Mouse (Mus musculus): Measurements from ENCODE around the gene Cisd2. TPM values are rescaled to one million over a fixed set of nuclear protein-coding genes. Genes with fewer than 3 reads are reported as not detected.

Gene Cisd2
- polyA plus RNA-seq, 1 experiment from 2014 or later, result 36.4 TPM

- under 1% methylated on average over 56 of the region's 56 CpGs for WGBS (ENCODE audit: insufficient replicate concordance)
- peak; percentile 82 for ATAC-seq (ENCODE audit: low read depth)
- 0 out of 2 replicates have a peak, but pooled peaks cover 6% of the 10 kb centered on the region for H3K36me3 ChIP-seq
- no peaks in the 10 kb centered on the region for H3K9me3 ChIP-seq (replicated peaks)
- peaks cover 25% of the 10 kb centered on the region for H3K4me1 ChIP-seq (replicated peaks)
- peak within 1 kb of the TSS; percentile 98 for H3K9ac ChIP-seq
- H3K4me3 ChIP-seq (replicated peaks), result peak within 1 kb of the TSS; percentile 91
- peak; percentile 97 for DNase-seq
- H3K27me3 ChIP-seq, result no peaks in the 10 kb centered on the region
- H3K27ac ChIP-seq, result peak within 1 kb of the TSS; percentile 99
- peak within 1 kb of the TSS; percentile 85 for H3K4me2 ChIP-seq
Observed at GRCm38 (mm10) chr3:135437758-135438495, 14.2 kb upstream of the Cisd2 start, which contains the start of gene Ube2d3. Gene Ube2d3, plus strand, starts transcription at chr3:135438149.

GRCm38 (mm10) chr3:135436901-135437616 lies 13.3 kb upstream of the Cisd2 start:
- no peak for ATAC-seq (ENCODE audit: low read depth)
- Histone ChIP-seq H3K9me3 (replicated peaks) (no peaks in the 10 kb centered on the region), H3K27ac (peak overlapping the region; percentile 74), H3K4me3 (replicated peaks) (peak overlapping the region; percentile 91), H3K4me2 (peak overlapping the region; percentile 85), H3K36me3 (0 out of 2 replicates have a peak, but pooled peaks cover 3% of the 10 kb centered on the region), H3K27me3 (no peaks in the 10 kb centered on the region), H3K4me1 (replicated peaks) (peaks cover 20% of the 10 kb centered on the region), H3K9ac (peak overlapping the region; percentile 78)
- no peak for DNase-seq
- WGBS (ENCODE audit: insufficient replicate concordance), result 61% methylated on average over 14 of the region's 14 CpGs

- Histone ChIP-seq H3K36me3 (no peaks in the 10 kb centered on the region; the same call in 1 of the 2 replicates), H3K9ac (peak overlapping the region; percentile 92), H3K9me3 (replicated peaks) (no peaks in the 10 kb centered on the region), H3K27ac (peak overlapping the region; percentile 84), H3K4me1 (replicated peaks) (peaks cover 33% of the 10 kb centered on the region), H3K27me3 (no peaks in the 10 kb centered on the region), H3K4me3 (replicated peaks) (peak overlapping the region; percentile 69), H3K4me2 (peak overlapping the region; percentile 77)
- DNase-seq (peak; percentile 80), ATAC-seq (ENCODE audit: low read depth) (peak; percentile 96)
- under 1% methylated on average over 92 of the region's 103 CpGs for WGBS (ENCODE audit: insufficient replicate concordance)
Observed at GRCm38 (mm10) chr3:135422856-135423607, 693 bp downstream of the Cisd2 start.

GRCm38 (mm10) chr3:135422232-135422855 lies 1.4 kb downstream of the Cisd2 start:
- Histone ChIP-seq H3K9me3 (replicated peaks) (no peaks in the 10 kb centered on the region), H3K27ac (peak overlapping the region; percentile 84), H3K27me3 (no peaks in the 10 kb centered on the region), H3K4me2 (peak overlapping the region; percentile 77), H3K4me1 (replicated peaks) (peaks cover 36% of the 10 kb centered on the region), H3K36me3 (no peaks in the 10 kb centered on the region; the same call in 1 of the 2 replicates), H3K9ac (peak overlapping the region; percentile 92), H3K4me3 (replicated peaks) (peak overlapping the region; percentile 69)
- DNase-seq, result no peak
- 5% methylated on average over 8 of the region's 8 CpGs for WGBS (ENCODE audit: insufficient replicate concordance)
- no peak for ATAC-seq (ENCODE audit: low read depth)

GRCm38 (mm10) chr3:135421310-135421594 lies 2.5 kb downstream of the Cisd2 start:
- Histone ChIP-seq H3K9me3 (replicated peaks) (no peaks in the 10 kb centered on the region), H3K27ac (peak overlapping the region; percentile 74), H3K27me3 (no peaks in the 10 kb centered on the region), H3K9ac (peak overlapping the region; percentile 92), H3K36me3 (peaks cover 4% of the 10 kb centered on the region), H3K4me1 (replicated peaks) (peaks cover 36% of the 10 kb centered on the region), H3K4me2 (peak overlapping the region; percentile 77), H3K4me3 (replicated peaks) (peak overlapping the region; percentile 69)
- ATAC-seq (ENCODE audit: low read depth) (no peak), DNase-seq (no peak)

GRCm38 (mm10) chr3:135420542-135421309 lies 3.0 kb downstream of the Cisd2 start:
- Histone ChIP-seq H3K4me2 (peak overlapping the region; percentile 77), H3K9ac (peak overlapping the region; percentile 92), H3K27ac (peak overlapping the region; percentile 74)

GRCm38 (mm10) chr3:135417799-135418198 lies 5.9 kb downstream of the Cisd2 start:
- Histone ChIP-seq H3K36me3 (peaks cover 12% of the 10 kb centered on the region), H3K4me3 (replicated peaks) (no peak overlapping the region), H3K27ac (no peak overlapping the region), H3K9me3 (replicated peaks) (no peaks in the 10 kb centered on the region), H3K4me1 (replicated peaks) (peaks cover 30% of the 10 kb centered on the region), H3K4me2 (no peak overlapping the region), H3K9ac (no peak overlapping the region), H3K27me3 (no peaks in the 10 kb centered on the region)
- WGBS (ENCODE audit: insufficient replicate concordance), result 30% methylated on average over 3 of the region's 3 CpGs
- ATAC-seq (ENCODE audit: low read depth) (no peak), DNase-seq (no peak)

More at GRCm38 (mm10) chr3:135420542-135421309, 3.0 kb downstream of the Cisd2 start:
- no peak for DNase-seq
- Histone ChIP-seq H3K36me3 (peaks cover 6% of the 10 kb centered on the region), H3K27me3 (no peaks in the 10 kb centered on the region), H3K4me1 (replicated peaks) (peaks cover 36% of the 10 kb centered on the region), H3K4me3 (replicated peaks) (peak overlapping the region; percentile 69), H3K9me3 (replicated peaks) (no peaks in the 10 kb centered on the region)
- no peak for ATAC-seq (ENCODE audit: low read depth)
- 62% methylated on average over 9 of the region's 9 CpGs for WGBS (ENCODE audit: insufficient replicate concordance)

GRCm38 (mm10) chr3:135417245-135417644 lies 6.5 kb downstream of the Cisd2 start:
- no peak overlapping the region for H3K9ac ChIP-seq
- H3K36me3 ChIP-seq, result peaks cover 12% of the 10 kb centered on the region
- H3K4me3 ChIP-seq (replicated peaks), result no peak overlapping the region
- 72% methylated on average over 3 of the region's 3 CpGs for WGBS (ENCODE audit: insufficient replicate concordance)
- no peak overlapping the region for H3K4me2 ChIP-seq
- H3K4me1 ChIP-seq (replicated peaks), result peaks cover 29% of the 10 kb centered on the region
- H3K9me3 ChIP-seq (replicated peaks), result no peaks in the 10 kb centered on the region
- no peaks in the 10 kb centered on the region for H3K27me3 ChIP-seq
- no peak overlapping the region for H3K27ac ChIP-seq
- DNase-seq, result no peak
- ATAC-seq (ENCODE audit: low read depth), result no peak

GRCm38 (mm10) chr3:135411824-135412223 lies 11.9 kb downstream of the Cisd2 start:
- WGBS (ENCODE audit: insufficient replicate concordance), result 82% methylated on average over 9 of the region's 9 CpGs
- DNase-seq, result no peak
- Histone ChIP-seq H3K4me3 (replicated peaks) (no peak overlapping the region), H3K4me1 (replicated peaks) (0 out of 2 replicates have a peak, but pooled peaks cover 5% of the 10 kb centered on the region), H3K9me3 (replicated peaks) (0 out of 2 replicates have a peak, but pooled peaks cover 4% of the 10 kb centered on the region), H3K27ac (no peak overlapping the region), H3K9ac (no peak overlapping the region), H3K4me2 (no peak overlapping the region), H3K27me3 (no peaks in the 10 kb centered on the region), H3K36me3 (peaks cover 39% of the 10 kb centered on the region)
- ATAC-seq (ENCODE audit: low read depth), result no peak

- no peak overlapping the region for H3K27ac ChIP-seq
- H3K9ac ChIP-seq, result no peak overlapping the region
- 0 out of 2 replicates have a peak, but pooled peaks cover 5% of the 10 kb centered on the region for H3K4me1 ChIP-seq (replicated peaks)
- DNase-seq, result no peak
- no peak overlapping the region for H3K4me2 ChIP-seq
- H3K36me3 ChIP-seq, result peaks cover 39% of the 10 kb centered on the region
- no peaks in the 10 kb centered on the region for H3K27me3 ChIP-seq
- no peak for ATAC-seq (ENCODE audit: low read depth)
- 0 out of 2 replicates have a peak, but pooled peaks cover 4% of the 10 kb centered on the region for H3K9me3 ChIP-seq (replicated peaks)
- 73% methylated on average over 12 of the region's 12 CpGs for whole genome bisulfite sequencing (ENCODE audit: insufficient replicate concordance)
- no peak overlapping the region for H3K4me3 ChIP-seq (replicated peaks)
Observed at GRCm38 (mm10) chr3:135411056-135411455, 12.7 kb downstream of the Cisd2 start.

Data from liver, embryonic 13.5 days (tissue).